Mouse (Mus musculus) ES-Bruce4 (cell line): ENCODE measurements around the gene Cdh12. TPM values are rescaled to one million over a fixed set of nuclear protein-coding genes. Genes with fewer than 3 reads are reported as not detected.
"Not testable (repeated sequence)": the region's sequence is repeated elsewhere in the genome, so short reads cannot be mapped to it uniquely, and the experiment has no call there.

Source experiments
- H3K27ac ChIP-seq: 2 replicates; pipeline ENCODE4 v1.5.1; 2012; ENCODE audit warnings: low read length, inconsistent platforms; ENCODE audit not compliant: insufficient read depth
- H3K27me3 ChIP-seq: 2 replicates; pipeline ENCODE4 v1.6.1; 2012; ENCODE audit warnings: mild to moderate bottlenecking, low read length, inconsistent platforms; ENCODE audit not compliant: control insufficient read depth, poor library complexity, insufficient read depth, severe bottlenecking
- H3K36me3 ChIP-seq: 2 replicates; pipeline ENCODE4 v1.6.1; 2012; ENCODE audit warnings: inconsistent platforms, mild to moderate bottlenecking, low read length, moderate library complexity; ENCODE audit not compliant: control insufficient read depth, poor library complexity, insufficient read depth, severe bottlenecking
- H3K4me1 ChIP-seq: one replicate; pipeline ENCODE4 v1.8.1; 2011; ENCODE audit warnings: low read length; ENCODE audit not compliant: control insufficient read depth, insufficient read depth
- H3K4me3 ChIP-seq: 2 replicates; pipeline ENCODE4 v1.5.1; 2011; ENCODE audit warnings: low read depth, mild to moderate bottlenecking, low read length
- H3K9ac ChIP-seq: 2 replicates; pipeline ENCODE4 v1.6.1; 2012; ENCODE audit warnings: low read depth, mild to moderate bottlenecking, inconsistent platforms; ENCODE audit not compliant: poor library complexity, severe bottlenecking
- H3K9me3 ChIP-seq: replicated peaks from 2 replicates; pipeline ENCODE4 v1.6.1; 2012; ENCODE audit warnings: mild to moderate bottlenecking, low read length, inconsistent platforms; ENCODE audit not compliant: control insufficient read depth, poor library complexity, insufficient read depth, severe bottlenecking
- CTCF ChIP-seq: IDR thresholded peaks from one replicate; pipeline ENCODE4 v1.8.1; 2011; ENCODE audit warnings: low read depth, low read length
- EP300 ChIP-seq: IDR thresholded peaks from 2 replicates; pipeline ENCODE4 v1.6.1; 2011; ENCODE audit warnings: low read depth, low read length; ENCODE audit not compliant: insufficient read depth
- POLR2A ChIP-seq: IDR thresholded peaks from one replicate; pipeline ENCODE4 v1.8.1; 2011; ENCODE audit warnings: low read length; ENCODE audit not compliant: insufficient read depth
- polyA plus RNA-seq: library from polyadenylated mRNA; stranded (reverse); fragments of >200 nt; gene quantifications from 2 replicates; pipeline ENCODE4 v1.2.4, GENCODE M21; 2011; ENCODE audit warnings: low read depth; ENCODE audit not compliant: missing spikeins, insufficient read depth, insufficient read length

Gene Cdh12
- polyA plus RNA-seq, 1 experiment, result not detected

DNA sequence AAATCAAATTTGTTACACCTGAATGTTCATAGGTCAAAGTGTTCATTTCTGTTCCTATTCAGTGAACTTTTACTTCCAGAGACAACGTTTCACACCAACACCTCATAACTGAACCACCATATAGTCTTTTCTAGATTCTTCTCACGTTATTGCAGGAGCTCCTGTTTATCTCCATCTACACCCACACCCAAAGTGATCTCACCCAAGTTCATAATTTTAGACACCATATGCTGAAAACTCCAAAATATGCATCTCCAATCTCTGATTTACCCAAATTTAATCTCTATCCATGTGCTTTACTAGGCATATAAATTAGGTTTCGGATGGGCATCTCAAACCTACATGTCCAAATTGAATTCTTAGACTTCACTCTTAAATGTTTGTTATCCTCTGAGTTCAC lies 13.4 kb downstream of the Cdh12 start:
- no peaks in the 10 kb centered on the region for H3K36me3 ChIP-seq
- no peak overlapping the region for H3K9ac ChIP-seq
- no peak overlapping the region for H3K4me3 ChIP-seq
- no peaks in the 10 kb centered on the region for H3K9me3 ChIP-seq
- no peak overlapping the region for H3K27ac ChIP-seq
- no peaks in the 10 kb centered on the region for H3K4me1 ChIP-seq
- TF ChIP-seq CTCF (no peak), POLR2A (no peak), EP300 (no peak)
- H3K27me3 ChIP-seq, result no peaks in the 10 kb centered on the region

DNA sequence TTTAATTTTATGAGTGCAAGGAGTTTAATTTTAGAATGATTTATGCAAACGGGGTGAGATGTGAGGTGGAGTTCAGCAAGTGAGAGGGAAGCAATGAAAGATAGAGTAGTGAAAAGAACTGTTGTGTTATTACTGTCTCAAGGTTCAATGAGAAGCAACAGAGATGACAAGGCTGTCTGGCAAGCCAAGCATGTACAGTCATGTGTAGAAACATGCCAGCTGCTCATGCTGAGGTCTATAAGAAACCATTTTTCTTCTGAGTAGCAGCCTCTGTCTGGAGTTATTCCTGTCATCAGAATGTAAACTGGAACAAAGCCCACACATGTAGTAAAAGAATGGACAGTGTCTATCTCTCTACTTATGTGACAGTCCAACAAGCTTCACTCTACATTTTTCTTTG lies 14.5 kb downstream of the Cdh12 start:
- H3K36me3 ChIP-seq, result no peaks in the 10 kb centered on the region
- H3K9ac ChIP-seq, result no peak overlapping the region
- no peak for TF ChIP-seq POLR2A
- no peak for TF ChIP-seq EP300
- no peak for TF ChIP-seq CTCF
- H3K27me3 ChIP-seq, result no peaks in the 10 kb centered on the region
- H3K9me3 ChIP-seq, result no peaks in the 10 kb centered on the region
- no peak overlapping the region for H3K4me3 ChIP-seq
- H3K27ac ChIP-seq, result no peak overlapping the region
- H3K4me1 ChIP-seq, result no peaks in the 10 kb centered on the region

DNA sequence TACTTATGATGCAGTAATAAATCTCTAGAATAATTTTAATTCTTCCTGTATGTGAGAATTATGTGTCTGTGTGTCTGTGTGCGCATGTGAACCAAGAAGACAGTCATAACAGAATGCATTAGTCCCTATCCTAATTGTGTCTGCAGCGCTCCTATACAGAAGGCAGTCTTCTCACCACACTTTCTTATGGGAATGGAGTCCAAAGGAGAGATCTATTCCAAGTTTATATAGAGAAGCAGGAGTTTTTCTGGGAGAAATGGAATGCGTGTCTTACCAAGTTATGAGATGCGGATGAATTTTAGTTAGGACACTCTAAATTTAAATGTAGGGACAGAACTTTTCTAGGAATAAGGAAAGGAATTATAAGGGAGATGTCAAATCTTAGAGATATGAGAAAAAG lies 101.9 kb downstream of the Cdh12 start:
- Histone ChIP-seq H3K27me3 (no peaks in the 10 kb centered on the region), H3K27ac (no peak overlapping the region), H3K4me1 (no peaks in the 10 kb centered on the region), H3K9me3 (no peaks in the 10 kb centered on the region), H3K36me3 (no peaks in the 10 kb centered on the region), H3K9ac (no peak overlapping the region), H3K4me3 (no peak overlapping the region)
- no peak for TF ChIP-seq CTCF
- no peak for TF ChIP-seq POLR2A
- TF ChIP-seq EP300, result no peak

DNA sequence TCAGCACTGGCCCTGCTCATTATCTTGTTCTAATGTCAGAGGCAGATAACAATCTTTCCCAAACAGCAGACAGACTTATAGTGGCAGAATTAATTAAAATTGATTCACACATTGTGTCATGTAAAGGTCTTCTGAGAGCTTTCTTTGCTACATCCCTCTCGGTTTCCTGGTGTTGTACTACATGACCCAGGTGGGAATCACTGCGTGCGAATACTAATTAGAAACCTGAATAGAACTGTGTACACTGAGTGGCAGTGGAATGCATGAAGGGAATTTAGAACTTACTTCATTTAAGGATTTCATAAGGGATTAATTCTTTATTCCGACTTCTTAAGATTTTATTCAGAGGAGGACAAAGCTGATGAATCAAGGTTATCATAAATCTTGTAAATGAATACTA lies 121.9 kb downstream of the Cdh12 start:
- Histone ChIP-seq H3K27ac (no peak overlapping the region), H3K36me3 (no peaks in the 10 kb centered on the region), H3K4me3 (no peak overlapping the region), H3K9me3 (no peaks in the 10 kb centered on the region), H3K27me3 (no peaks in the 10 kb centered on the region), H3K9ac (no peak overlapping the region), H3K4me1 (no peaks in the 10 kb centered on the region)
- TF ChIP-seq POLR2A (no peak), CTCF (no peak), EP300 (no peak)

DNA sequence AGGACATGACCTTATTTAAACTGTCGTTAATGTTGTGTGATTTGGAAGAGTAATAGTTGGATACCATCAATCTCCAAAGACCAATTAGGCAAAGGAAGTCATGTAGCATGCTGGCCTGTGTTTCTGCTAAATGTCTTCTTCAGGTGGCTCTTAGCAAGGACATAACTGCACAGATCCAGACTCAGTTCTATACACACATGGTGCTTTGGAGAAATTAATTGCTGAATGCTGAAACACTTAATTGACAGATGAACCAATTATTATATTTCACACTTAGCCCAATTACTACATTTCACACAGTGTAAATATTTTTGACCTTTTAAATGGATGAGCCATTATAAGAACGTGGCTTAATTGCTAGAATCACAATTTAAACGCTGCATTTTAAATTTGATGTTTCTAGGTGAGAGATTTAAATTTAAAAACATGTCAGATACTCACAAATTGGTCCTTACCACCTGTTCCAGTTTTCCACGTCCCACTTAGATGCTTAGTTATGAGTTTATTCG lies 133.6 kb downstream of the Cdh12 start:
- Histone ChIP-seq H3K9me3 (no peaks in the 10 kb centered on the region), H3K27ac (no peak overlapping the region), H3K4me3 (no peak overlapping the region), H3K36me3 (no peaks in the 10 kb centered on the region), H3K27me3 (no peaks in the 10 kb centered on the region), H3K9ac (no peak overlapping the region), H3K4me1 (no peaks in the 10 kb centered on the region)
- TF ChIP-seq EP300, result no peak
- TF ChIP-seq POLR2A, result no peak
- no peak for TF ChIP-seq CTCF

DNA sequence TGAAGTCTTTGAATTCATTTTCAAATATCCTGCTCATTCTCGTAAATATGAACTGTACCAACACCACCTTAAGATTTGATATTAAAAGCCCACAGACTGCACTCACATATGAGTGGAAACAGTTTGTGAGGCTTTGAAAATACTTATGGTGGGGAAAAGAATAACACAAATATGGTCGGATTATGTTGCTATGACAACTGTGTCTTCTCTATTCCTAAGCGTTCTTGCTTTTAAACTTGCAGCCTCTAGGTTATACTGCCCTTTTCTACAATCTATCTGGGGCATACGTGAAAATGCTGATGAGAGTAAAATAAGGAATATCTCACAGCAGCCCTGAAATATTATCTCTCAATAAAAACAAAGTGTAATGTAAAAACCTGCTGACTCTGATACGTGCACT lies 142.5 kb downstream of the Cdh12 start:
- Histone ChIP-seq H3K9ac (no peak overlapping the region), H3K27me3 (no peaks in the 10 kb centered on the region), H3K4me1 (no peaks in the 10 kb centered on the region), H3K4me3 (no peak overlapping the region), H3K9me3 (no peaks in the 10 kb centered on the region), H3K36me3 (no peaks in the 10 kb centered on the region), H3K27ac (no peak overlapping the region)
- no peak for TF ChIP-seq EP300
- TF ChIP-seq POLR2A, result no peak
- TF ChIP-seq CTCF, result no peak

DNA sequence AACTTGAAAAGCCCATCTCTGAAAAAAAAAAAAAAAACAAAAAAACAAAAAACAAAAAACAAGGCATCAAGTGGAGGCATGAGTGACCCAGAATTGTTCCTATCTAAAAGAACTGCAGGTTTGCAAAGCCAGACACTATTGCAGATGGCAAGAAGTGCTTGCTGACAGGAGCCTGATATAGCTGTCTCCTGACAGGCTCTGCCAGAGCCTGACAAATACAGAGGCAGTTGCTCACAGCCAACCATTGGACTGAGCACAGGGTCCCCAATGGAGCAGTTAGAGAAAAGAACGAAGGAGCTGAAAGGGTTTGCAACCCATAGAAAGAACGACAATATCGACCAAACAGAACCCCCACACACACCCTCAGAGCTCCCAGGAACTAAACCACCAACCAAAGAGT lies 156.7 kb downstream of the Cdh12 start:
- not testable (repeated sequence) for H3K9ac ChIP-seq, H3K4me3 ChIP-seq, H3K27me3 ChIP-seq, H3K4me1 ChIP-seq, H3K9me3 ChIP-seq, H3K27ac ChIP-seq, H3K36me3 ChIP-seq
